Mouse (Mus musculus): ENCODE data around the gene Sfxn1. TPM values are rescaled to one million over a fixed set of nuclear protein-coding genes. Genes with fewer than 3 reads are reported as not detected.

Gene Sfxn1
- polyA plus RNA-seq, 1 experiment from 2014 or later, result 119 TPM

DNA sequence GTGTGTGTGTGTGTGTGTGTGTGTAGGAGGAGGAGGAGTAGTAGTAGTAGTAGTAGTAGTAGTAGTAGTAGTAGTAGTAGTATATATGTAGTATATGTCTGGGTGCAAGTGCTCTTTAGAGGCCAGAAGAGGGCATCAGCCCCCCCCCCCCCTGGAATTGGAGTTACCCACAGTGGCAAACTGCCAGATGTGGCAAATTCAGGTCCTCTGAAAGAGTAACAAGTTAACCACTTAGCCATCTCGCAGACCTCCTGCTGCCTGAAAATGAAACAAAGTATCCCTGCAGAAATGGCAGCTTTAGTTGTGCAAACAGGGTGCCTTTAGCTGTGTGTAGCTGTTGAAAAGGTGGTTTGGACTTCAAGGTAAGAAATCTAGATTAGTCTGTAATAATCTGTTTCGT is 1.8 kb downstream of the Sfxn1 start:
- 84% methylated on average over 2 of the region's 2 CpGs for WGBS
- H3K4me2 ChIP-seq (ENCODE audit: low read length), result peak overlapping the region; percentile 77; the same call in 1 of the 2 replicates
- peaks cover 12% of the 10 kb centered on the region for H3K4me1 ChIP-seq (ENCODE audit: control insufficient read depth, insufficient read depth, low read length)
- H3K4me3 ChIP-seq (ENCODE audit: low read depth, low read length), result no peak overlapping the region
- H3K27me3 ChIP-seq (ENCODE audit: control insufficient read depth, insufficient read depth, low read depth, low read length), result no peaks in the 10 kb centered on the region
- no peak overlapping the region for H3K9ac ChIP-seq (ENCODE audit: low read depth, low read length)
- no peak overlapping the region for H3K27ac ChIP-seq (ENCODE audit: low read length)
- no peaks in the 10 kb centered on the region for H3K9me3 ChIP-seq (replicated peaks; ENCODE audit: control insufficient read depth, low read length, poor library complexity, severe bottlenecking)
- H3K36me3 ChIP-seq (ENCODE audit: control insufficient read depth, insufficient read depth, low read length), result no peaks in the 10 kb centered on the region
- no peak for ATAC-seq

GRCm38 (mm10) chr13:54075416-54075815 is 3.7 kb downstream of the Sfxn1 start:
- no peak for ATAC-seq
- no peaks in the 10 kb centered on the region for H3K36me3 ChIP-seq (ENCODE audit: control insufficient read depth, insufficient read depth, low read length)
- H3K27me3 ChIP-seq (ENCODE audit: control insufficient read depth, insufficient read depth, low read depth, low read length), result no peaks in the 10 kb centered on the region
- H3K4me1 ChIP-seq (ENCODE audit: control insufficient read depth, insufficient read depth, low read length), result peaks cover 12% of the 10 kb centered on the region
- no peak overlapping the region for H3K27ac ChIP-seq (ENCODE audit: low read length)
- no peak overlapping the region for H3K9ac ChIP-seq (ENCODE audit: low read depth, low read length)
- no peak overlapping the region for H3K4me2 ChIP-seq (ENCODE audit: low read length)
- H3K4me3 ChIP-seq (ENCODE audit: low read depth, low read length), result no peak overlapping the region
- no peaks in the 10 kb centered on the region for H3K9me3 ChIP-seq (replicated peaks; ENCODE audit: control insufficient read depth, low read length, poor library complexity, severe bottlenecking)
- WGBS, result 88% methylated on average over 2 of the region's 2 CpGs

DNA sequence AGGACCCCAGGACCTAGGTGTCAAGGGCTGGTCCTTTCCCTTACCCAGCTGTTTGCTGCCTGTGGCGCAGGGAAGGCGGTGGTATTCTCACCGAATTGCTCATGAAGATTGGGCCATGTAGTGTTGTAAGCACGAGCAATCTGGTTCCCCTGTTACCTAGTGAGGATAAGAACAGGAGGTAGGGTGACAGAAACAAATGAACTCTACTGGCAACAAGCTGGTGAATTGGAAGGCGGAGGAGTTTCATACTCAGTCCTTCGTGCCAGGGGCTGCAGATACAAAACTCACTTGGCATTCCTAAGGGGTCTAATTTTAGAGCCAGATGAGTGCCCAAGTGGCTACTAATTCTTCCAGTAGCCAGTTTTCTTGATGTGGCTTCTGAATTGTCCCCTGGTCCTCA is 4.4 kb downstream of the Sfxn1 start:
- WGBS, result 94% methylated on average over 6 of the region's 6 CpGs
- Histone ChIP-seq H3K36me3 (ENCODE audit: control insufficient read depth, insufficient read depth, low read length) (no peaks in the 10 kb centered on the region), H3K27ac (ENCODE audit: low read length) (no peak overlapping the region), H3K9me3 (replicated peaks; ENCODE audit: control insufficient read depth, low read length, poor library complexity, severe bottlenecking) (no peaks in the 10 kb centered on the region), H3K9ac (ENCODE audit: low read depth, low read length) (no peak overlapping the region), H3K27me3 (ENCODE audit: control insufficient read depth, insufficient read depth, low read depth, low read length) (no peaks in the 10 kb centered on the region), H3K4me2 (ENCODE audit: low read length) (no peak overlapping the region), H3K4me1 (ENCODE audit: control insufficient read depth, insufficient read depth, low read length) (peaks cover 12% of the 10 kb centered on the region), H3K4me3 (ENCODE audit: low read depth, low read length) (no peak overlapping the region)
- ATAC-seq, result no peak

DNA sequence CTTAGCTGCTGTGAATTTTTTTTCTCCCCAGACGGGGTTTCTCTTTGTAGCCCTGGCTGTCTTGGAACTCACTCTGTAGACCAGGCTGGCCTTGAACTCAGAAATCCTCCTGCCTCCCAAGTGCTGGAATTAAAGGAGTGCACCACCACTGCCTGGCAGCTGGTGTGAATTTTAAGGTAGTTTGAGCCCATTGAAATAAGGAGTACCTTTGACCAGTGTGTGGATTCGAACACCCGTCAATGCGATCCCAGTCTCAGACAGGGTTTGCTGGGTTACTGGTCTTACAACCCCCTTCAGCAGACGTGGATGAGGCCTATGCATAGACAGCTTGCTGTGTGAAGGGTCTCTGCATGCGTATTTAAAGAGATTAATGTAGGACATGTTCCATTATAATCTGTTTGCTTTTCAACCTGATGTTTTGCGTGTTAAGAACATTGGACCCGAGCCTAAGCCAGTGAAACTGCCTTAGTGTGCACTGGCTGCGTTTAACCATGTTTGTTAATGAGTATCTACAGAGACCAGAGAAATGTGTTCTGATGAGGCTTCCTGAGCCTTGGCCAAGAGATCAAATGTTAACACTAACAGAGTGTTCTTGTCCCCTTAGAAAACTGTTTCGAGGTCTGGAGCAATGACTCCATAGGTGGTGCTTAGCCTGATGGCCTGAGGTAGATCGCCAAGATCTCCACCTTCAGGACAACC is 5.2 kb downstream of the Sfxn1 start:
- Histone ChIP-seq H3K4me1 (ENCODE audit: control insufficient read depth, insufficient read depth, low read length) (peaks cover 12% of the 10 kb centered on the region), H3K27ac (ENCODE audit: low read length) (no peak overlapping the region), H3K9ac (ENCODE audit: low read depth, low read length) (no peak overlapping the region), H3K4me3 (ENCODE audit: low read depth, low read length) (no peak overlapping the region), H3K4me2 (ENCODE audit: low read length) (no peak overlapping the region), H3K27me3 (ENCODE audit: control insufficient read depth, insufficient read depth, low read depth, low read length) (no peaks in the 10 kb centered on the region), H3K36me3 (ENCODE audit: control insufficient read depth, insufficient read depth, low read length) (no peaks in the 10 kb centered on the region), H3K9me3 (replicated peaks; ENCODE audit: control insufficient read depth, low read length, poor library complexity, severe bottlenecking) (no peaks in the 10 kb centered on the region)
- WGBS, result 88% methylated on average over 11 of the region's 11 CpGs
- ATAC-seq, result no peak

- no peak for ATAC-seq
- Histone ChIP-seq H3K9me3 (replicated peaks; ENCODE audit: control insufficient read depth, low read length, poor library complexity, severe bottlenecking) (no peaks in the 10 kb centered on the region), H3K27ac (ENCODE audit: low read length) (no peak overlapping the region), H3K4me2 (ENCODE audit: low read length) (no peak overlapping the region), H3K4me1 (ENCODE audit: control insufficient read depth, insufficient read depth, low read length) (peaks cover 10% of the 10 kb centered on the region), H3K36me3 (ENCODE audit: control insufficient read depth, insufficient read depth, low read length) (no peaks in the 10 kb centered on the region), H3K27me3 (ENCODE audit: control insufficient read depth, insufficient read depth, low read depth, low read length) (no peaks in the 10 kb centered on the region), H3K4me3 (ENCODE audit: low read depth, low read length) (no peak overlapping the region), H3K9ac (ENCODE audit: low read depth, low read length) (no peak overlapping the region)
- WGBS, result 84% methylated on average over 11 of the region's 11 CpGs
These were observed 6.0 kb downstream of the Sfxn1 start for GRCm38 (mm10) chr13:54077470-54078174.

DNA sequence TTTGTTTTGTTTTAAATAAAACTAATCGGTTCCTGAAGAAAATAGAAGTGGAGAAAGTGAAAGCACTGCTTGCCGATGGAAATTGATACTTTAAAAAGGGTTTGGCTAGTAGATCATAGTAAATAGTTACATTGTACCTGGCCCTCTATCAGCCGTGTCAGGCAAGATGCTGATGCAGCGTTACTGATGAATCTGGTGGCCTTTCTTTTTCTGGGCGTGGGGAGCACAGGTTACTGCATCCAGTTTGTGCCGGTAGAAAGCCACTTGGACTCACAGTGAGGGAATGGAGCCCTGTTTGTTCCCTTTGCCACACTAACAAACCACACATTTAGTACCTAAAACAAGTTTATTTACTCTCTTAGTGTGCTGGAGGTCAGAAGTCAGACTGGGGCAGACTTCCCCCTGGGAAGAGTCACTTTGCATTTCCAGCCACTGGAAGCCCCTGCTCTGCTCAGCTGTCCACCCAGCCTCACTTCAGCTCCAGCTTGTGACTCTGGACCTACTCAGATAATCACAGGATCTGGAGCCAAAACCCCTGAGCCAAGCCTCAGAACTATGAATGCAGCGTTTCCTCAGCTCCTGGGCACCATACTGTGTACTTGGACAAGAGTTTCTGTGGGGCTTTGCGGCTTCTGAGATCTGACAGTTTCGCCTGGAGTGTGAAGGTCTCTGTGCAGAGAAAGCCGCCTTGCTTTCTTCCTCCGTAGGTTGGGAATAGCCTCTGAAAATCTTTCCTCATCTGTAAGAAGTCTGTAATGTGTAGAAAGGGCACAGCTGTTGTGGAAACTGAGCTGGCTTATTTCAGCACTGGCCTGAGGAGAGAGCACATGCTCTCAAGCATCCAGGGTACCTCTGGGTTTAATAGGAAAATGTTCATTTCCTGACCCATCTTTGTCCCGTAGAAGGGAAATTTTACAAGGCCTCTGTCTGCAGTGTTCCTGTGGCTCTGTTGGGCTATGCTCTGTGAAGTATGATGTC is 8.4 kb downstream of the Sfxn1 start:
- Histone ChIP-seq H3K4me1 (ENCODE audit: control insufficient read depth, insufficient read depth, low read length) (peaks cover 4% of the 10 kb centered on the region; the same call in 1 of the 2 replicates), H3K9ac (ENCODE audit: low read depth, low read length) (no peak overlapping the region), H3K27ac (ENCODE audit: low read length) (no peak overlapping the region), H3K27me3 (ENCODE audit: control insufficient read depth, insufficient read depth, low read depth, low read length) (no peaks in the 10 kb centered on the region), H3K36me3 (ENCODE audit: control insufficient read depth, insufficient read depth, low read length) (no peaks in the 10 kb centered on the region), H3K4me3 (ENCODE audit: low read depth, low read length) (no peak overlapping the region), H3K4me2 (ENCODE audit: low read length) (no peak overlapping the region), H3K9me3 (replicated peaks; ENCODE audit: control insufficient read depth, low read length, poor library complexity, severe bottlenecking) (no peaks in the 10 kb centered on the region)
- 76% methylated on average over 12 of the region's 12 CpGs for WGBS
- ATAC-seq, result no peak

- no peak overlapping the region for H3K4me3 ChIP-seq (ENCODE audit: low read depth, low read length)
- no peak for ATAC-seq
- no peaks in the 10 kb centered on the region for H3K27me3 ChIP-seq (ENCODE audit: control insufficient read depth, insufficient read depth, low read depth, low read length)
- no peak overlapping the region for H3K4me2 ChIP-seq (ENCODE audit: low read length)
- H3K4me1 ChIP-seq (ENCODE audit: control insufficient read depth, insufficient read depth, low read length), result peaks cover 4% of the 10 kb centered on the region; the same call in 1 of the 2 replicates
- no peak overlapping the region for H3K9ac ChIP-seq (ENCODE audit: low read depth, low read length)
- H3K36me3 ChIP-seq (ENCODE audit: control insufficient read depth, insufficient read depth, low read length), result no peaks in the 10 kb centered on the region
- no peaks in the 10 kb centered on the region for H3K9me3 ChIP-seq (replicated peaks; ENCODE audit: control insufficient read depth, low read length, poor library complexity, severe bottlenecking)
- H3K27ac ChIP-seq (ENCODE audit: low read length), result no peak overlapping the region
- WGBS, result 87% methylated on average over 1 of the region's 1 CpGs
These were observed 9.1 kb downstream of the Sfxn1 start for GRCm38 (mm10) chr13:54080785-54081184.

DNA sequence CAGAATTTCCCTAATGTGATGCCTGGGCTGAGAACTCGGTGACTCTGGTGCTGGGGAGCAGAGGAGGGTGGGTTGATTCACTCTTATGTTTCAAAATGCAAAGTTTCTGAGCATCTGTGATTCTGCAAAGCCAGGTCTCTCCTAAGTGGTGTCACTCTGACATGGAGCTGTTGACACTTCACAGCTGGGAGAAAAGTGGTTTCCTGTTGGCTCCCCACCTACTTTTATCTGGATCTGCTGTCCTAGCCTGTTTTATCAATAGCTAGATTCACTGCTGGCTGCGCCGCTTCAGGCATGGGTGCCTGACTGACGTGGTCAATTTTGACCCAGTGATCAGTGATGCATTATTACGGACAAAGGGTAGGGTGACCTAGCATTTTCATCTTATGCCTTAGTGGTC is 11.3 kb downstream of the Sfxn1 start:
- no peak for ATAC-seq
- Histone ChIP-seq H3K4me2 (ENCODE audit: low read length) (no peak overlapping the region), H3K4me1 (ENCODE audit: control insufficient read depth, insufficient read depth, low read length) (peaks cover 4% of the 10 kb centered on the region; the same call in 1 of the 2 replicates), H3K9me3 (replicated peaks; ENCODE audit: control insufficient read depth, low read length, poor library complexity, severe bottlenecking) (no peaks in the 10 kb centered on the region), H3K9ac (ENCODE audit: low read depth, low read length) (no peak overlapping the region), H3K36me3 (ENCODE audit: control insufficient read depth, insufficient read depth, low read length) (peaks cover 8% of the 10 kb centered on the region), H3K27ac (ENCODE audit: low read length) (no peak overlapping the region), H3K27me3 (ENCODE audit: control insufficient read depth, insufficient read depth, low read depth, low read length) (no peaks in the 10 kb centered on the region), H3K4me3 (ENCODE audit: low read depth, low read length) (no peak overlapping the region)
- 86% methylated on average over 5 of the region's 5 CpGs for WGBS

All from midbrain, embryonic 16.5 days (tissue).